Mouse (Mus musculus) stomach, postnatal 0 days (tissue): ENCODE data around the gene Rbp4.

ENCODE experiments used
- CTCF ChIP-seq: IDR thresholded peaks from 2 replicates; pipeline ENCODE4 v1.5.1; 2016; ENCODE audit warnings: antibody characterized with exemption, low read depth, mild to moderate bottlenecking, moderate library complexity
- EP300 ChIP-seq: optimal IDR thresholded peaks from 2 replicates; pipeline ENCODE3; 2016; ENCODE audit warnings: antibody characterized with exemption

DNA sequence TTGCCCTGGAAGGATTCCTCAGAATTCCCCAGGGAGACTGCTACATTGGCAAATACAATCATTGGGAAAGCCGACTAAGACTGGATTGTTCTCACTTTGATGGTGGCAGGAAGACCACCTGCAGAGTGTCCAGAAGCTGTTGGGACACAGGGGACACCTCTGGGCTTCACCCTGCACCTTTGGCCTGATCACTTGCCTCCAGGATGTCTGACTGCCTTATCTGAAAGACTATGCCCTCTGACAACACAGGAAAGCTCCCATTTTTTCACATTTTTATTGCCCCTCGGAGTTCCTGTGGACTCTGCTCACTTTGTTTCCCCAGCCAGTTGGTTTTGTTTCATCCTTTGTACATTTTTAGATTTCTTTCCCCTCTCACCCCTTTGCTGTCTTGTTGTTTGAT, 39.6 kb upstream of the Rbp4 start:
- no peak for TF ChIP-seq CTCF
- TF ChIP-seq EP300: no peak
